Mouse (Mus musculus): ENCODE measurements around the gene Nudt17.
A peak's percentile ranks its signal among the peaks of the same experiment; 100 is the strongest.
"Not testable (repeated sequence)": the region's sequence is repeated elsewhere in the genome, so short reads cannot be mapped to it uniquely, and the experiment has no call there.

The Nudt17 gene

DNA sequence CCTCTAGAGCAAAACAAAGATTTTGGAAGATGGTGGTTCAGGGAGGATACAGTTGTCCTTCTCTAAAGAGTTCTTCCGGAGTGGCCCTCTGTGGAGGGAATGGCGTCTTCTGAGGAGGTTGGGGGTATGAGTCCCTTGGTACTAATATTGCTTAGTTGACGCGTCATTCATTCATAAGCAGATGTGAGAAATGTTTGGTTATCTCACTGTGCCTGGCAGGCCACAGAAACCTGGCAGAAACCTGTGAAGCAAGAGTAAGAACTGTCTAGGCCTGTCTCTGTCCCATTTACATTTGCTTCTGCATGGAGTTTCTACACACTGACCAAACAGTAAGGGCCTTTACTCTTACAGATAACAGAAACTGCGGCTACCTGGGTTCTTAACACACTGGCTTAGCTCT is 36.8 kb downstream of the Nudt17 start:
- DNase-seq (ENCODE audit: low spot score in 2 of 2) = no peak

DNA sequence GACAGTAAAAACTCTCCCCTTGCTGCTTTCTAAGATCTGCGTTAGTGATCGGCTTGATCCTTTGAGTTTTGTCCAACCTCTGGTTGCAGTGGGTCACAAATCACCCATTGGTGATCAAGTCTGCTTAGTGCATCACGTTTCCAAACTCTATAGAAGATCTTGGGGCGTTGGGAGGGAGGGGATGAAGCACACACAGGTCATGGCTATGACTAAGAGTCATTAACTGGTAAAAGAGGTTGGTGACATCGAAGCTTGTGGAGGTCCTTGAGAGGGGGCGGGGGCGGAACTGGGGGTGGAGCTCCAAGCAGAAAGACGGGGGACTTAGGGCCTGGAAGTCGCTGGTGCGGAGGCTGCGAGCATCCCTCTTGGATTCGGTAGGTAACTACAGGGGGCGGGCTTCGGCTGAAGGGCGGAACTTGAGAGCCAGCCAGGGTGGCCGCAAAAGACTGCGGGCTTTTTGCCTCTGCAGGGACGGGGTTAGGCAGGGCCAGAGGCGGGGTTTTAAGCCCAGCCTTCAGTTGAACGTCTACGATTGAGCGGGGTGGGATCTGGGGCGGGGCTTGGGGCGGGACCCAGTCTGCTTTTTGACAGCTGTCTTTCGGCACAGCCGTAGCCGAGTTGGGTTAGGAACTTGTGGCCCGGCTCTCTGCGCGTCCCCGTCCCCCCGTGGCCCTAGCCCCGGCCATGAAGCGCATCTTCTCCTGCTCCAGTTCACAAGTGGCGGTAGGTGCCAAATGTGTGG is 38.5 kb downstream of the Nudt17 start, which contains the start of gene Ankrd35:
TSS of gene Ankrd35 (plus strand) at position 405 of the 742 bp plus-strand sequence.
- peak; percentile 81 to 84 for DNase-seq (ENCODE audit: low spot score in 2 of 2)

DNA sequence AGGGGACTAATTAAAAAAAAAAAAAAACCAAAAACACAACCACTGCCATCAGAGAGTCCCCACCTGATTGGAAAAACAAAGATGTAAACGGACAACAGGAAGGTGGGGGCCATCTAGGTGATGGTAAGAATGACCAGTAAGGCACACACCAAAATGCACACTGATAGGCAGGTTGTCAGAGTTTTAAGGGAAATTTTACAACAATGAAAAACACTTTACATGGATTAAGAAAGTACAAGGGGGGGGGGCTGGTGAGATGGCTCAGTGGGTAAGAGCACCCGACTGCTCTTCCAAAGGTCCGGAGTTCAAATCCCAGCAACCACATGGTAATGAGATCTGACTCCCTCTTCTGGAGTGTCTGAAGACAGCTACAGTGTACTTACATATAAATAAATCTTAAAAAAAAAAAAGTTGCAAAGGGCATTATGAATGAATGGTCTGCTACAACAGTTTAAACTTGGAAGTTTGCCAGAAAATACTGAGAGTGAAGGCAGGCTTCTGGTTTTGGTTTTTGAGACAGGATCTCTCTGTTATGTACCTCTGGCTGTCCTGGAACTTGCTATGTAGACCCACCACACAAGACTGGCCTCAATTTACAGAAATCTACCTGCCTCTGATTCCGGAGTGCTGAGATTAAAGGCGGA is 39.8 kb downstream of the Nudt17 start:
- DNase-seq (ENCODE audit: low spot score in 2 of 2) = no peak

DNA sequence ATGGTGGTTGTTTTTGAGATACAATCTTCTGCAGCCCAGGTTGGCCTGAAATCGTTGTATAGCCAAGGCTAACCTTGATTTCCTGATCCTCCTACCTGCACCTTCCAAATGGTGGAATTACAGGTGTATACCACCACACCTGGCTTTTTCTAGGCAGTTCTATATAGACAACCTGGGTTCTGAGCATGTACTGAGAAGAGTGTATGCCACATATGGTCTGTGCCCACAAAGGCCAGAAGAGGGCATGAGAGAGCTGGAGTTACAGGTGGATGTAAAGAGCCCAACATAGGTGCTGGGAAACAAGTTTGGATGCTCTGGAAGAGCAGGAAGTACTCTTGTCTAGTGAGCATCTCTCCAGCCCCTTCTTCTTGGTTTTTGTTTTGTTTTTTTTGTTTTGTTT is 41.0 kb downstream of the Nudt17 start:
- no peak for DNase-seq (ENCODE audit: low spot score in 2 of 2)

DNA sequence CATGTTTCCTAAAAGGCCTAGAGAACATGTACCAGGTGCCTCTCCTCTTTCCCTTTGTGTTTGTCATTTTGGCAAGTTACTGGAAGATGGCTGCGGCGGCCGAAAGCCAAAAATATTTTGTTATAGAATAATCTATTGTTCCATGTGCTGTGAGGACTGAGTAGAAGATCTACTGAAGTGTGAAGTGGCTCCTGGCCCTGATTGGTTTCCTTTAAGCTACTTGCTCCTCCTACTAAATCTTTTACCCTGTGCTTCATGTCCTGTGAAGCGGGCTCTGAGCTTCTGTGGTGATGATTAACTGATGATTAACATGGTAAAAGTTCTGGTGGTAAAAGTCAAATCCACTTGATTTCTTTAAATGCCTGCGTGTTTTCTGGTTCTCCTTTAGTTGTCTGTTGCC is 41.4 kb downstream of the Nudt17 start:
- no peak for DNase-seq (ENCODE audit: low spot score in 2 of 2)

DNA sequence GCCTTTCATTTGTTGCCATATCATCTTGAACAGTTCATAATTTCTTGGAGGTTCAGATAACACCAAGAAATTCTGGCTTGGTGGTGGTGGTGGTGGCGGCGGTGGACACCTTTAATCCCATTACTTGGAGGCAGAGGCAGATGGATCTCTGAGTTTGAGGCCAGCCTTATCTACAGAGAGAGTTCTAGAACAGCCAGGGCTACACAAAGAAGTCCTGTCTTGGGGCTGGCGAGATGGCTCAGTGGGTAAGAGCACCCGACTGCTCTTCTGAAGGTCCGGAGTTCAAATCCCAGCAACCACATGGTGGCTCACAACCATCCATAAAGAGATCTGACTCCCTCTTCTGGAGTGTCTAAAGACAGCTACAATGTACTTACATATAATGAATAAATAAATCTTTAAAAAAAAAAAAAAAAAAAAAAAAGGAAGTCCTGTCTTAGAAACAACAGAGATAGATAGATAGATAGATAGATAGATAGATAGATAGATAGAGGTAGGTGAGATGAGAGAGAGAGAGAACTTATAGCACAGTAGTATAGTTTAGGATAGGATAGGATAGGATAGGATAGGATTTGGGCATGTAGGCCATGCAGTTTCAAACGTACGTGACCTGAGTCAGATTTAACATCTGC is 42.5 kb downstream of the Nudt17 start:
- DNase-seq (ENCODE audit: low spot score in 2 of 2) = not testable (repeated sequence)

DNA sequence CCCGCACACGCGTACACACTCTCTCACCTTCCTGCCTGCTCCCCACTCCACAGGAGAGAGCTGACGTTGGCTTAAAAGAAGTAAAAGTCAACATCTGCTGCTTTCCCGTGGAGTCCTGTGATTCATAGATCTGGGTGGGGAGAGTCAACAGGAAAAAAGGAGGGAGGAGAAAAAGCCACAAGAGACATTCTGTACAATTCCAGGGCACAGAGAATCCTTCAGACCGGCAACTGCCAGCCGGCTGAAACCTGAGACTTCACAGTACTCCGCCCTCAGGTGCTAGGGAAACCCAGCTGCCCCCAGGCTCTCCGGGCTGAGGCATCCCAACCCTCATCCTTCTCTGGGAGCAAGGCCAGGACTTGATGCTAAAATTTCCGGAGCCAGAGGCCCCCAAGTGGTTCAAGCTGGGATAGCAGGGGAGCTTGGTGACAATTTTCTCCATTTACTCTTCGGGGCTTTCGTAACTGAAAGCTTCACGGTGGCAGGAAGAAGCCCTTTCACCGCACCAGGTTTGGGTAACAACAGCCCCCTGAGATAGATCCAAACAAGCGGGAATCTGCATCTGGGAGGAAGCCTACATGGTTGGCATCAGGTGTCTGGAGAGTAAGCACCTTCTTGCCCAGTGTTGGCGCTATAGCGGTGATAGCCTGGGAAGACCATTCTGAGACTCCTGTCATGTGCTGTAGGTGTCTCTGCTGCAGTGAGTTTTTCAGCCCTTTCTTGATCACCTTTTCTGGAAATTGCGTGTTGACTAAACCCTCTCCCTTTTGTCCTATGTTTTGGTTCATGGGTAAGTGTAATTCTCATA is 44.7 kb downstream of the Nudt17 start:
- peak; percentile 72 to 85 for DNase-seq (ENCODE audit: low spot score in 2 of 2)

DNA sequence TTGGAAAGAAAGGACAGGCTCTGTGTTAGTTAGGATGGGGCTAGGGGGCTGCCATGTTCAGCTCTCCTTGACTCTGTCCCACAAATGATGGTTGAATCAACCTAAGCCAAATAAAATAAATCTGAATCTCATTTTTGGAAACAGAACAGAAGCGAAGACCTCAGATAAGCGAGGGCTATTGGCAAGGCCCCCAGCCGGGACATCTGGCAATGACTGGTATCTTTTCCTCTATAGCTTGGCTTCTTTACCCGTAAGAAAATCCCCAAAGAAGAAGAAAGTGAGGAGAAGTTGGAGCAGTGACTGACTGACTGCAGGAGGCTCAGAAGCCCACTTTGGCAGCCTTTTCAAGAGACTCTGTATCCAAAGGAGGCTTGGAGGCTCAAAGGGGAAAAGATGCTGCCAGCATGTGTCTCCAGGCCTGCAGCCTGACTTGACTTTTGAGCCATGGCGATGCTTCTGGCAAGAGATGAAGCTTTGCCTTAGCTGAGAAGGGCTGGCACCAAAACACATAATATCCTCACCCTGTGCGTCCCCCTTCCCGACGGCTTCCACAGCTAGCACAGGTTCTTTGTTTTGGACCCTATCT is 45.5 kb downstream of the Nudt17 start:
- DNase-seq (ENCODE audit: low spot score in 2 of 2) = no peak

DNA sequence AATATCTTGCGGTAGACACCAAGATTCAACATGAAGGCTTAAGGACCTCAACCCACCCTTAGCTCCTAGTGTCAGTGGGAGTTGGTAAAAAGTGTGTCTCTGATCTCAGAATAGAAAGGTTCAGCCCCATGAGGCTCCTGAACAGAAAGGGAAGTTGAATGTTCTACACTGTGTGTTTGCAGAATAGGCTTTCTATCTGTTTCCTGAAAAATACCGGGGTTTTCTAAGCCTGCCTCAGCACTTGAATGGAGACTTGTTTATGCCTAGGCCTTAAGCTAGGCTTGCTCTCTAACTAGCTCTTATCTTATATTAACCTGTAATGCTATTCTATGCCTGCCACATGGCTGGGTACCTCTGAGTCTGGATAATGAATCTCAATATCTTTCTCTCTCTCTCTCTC is 47.5 kb downstream of the Nudt17 start:
- no peak for DNase-seq (ENCODE audit: low spot score in 2 of 2)

Measured in urinary bladder, postnatal 4 days (tissue).